8 mouse cellular contexts compared by ENCODE assay signal in the genomic region with DNA sequence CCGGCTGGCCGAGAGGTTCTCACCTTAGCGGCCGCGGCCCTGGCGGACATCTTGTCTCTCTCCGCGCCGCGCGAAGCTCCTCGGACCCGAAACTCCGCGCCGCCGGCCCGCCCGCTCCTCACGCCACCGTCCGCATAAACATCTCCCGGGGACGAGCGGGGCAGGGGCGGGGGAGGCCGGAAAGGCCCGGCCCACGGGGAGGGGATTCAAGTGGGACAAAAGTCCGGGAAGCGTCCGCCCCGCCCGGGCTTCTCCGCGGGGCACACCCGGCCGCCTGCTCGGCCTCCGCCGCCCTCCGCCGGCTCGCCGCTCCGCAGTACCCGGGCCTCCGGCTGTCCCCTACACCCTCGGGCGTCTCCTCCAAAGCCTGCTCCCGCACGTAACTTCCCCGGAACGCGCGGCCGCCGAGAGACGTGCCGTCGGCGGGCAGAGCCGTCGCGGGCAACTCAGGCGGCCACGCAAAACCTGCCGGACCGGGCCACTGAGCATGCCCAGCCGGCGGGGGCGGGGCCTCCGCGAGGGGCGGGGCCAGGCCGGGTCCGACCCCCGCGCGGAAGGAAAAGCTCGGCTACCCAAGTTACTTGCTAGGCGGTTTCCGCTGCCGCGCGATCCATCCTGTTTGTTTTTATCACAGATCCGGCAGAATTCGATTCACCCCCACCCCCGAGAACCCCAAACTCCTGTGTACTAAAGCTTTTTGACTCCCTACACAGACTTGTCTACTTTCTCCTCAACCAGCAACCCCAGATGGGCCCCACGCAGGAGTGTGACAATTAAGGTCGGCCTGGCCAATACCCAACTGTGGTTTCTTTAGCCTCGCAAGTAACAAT.
A peak's percentile ranks its signal among the peaks of the same experiment; 100 is the strongest.
DNase-seq lines count a peak whose midpoint lies in the region; ATAC-seq lines count a peak whose summit lies in the region.

No protein-coding gene starts in this region.

- peaks cover 14% of the 10 kb centered on the region for H3K4me1 ChIP-seq in brown adipose tissue, adult 24 weeks (ENCODE audit: control insufficient read depth, insufficient read depth, insufficient read length, low read length)
- peaks cover 48% of the 10 kb centered on the region for H3K4me1 ChIP-seq in heart, embryonic 13.5 days
- H3K4me1 ChIP-seq in liver, embryonic 11.5 days (replicated peaks; ENCODE audit: control insufficient read depth, insufficient read depth, low read length): peaks cover 10% of the 10 kb centered on the region; the same call in 1 of the 2 replicates
- peaks cover 9% of the 10 kb centered on the region; the same call in 1 of the 2 replicates for H3K4me1 ChIP-seq in stomach, embryonic 14.5 days (ENCODE audit: control insufficient read depth, insufficient read depth, low read length)

- H3K36me3 ChIP-seq in heart, embryonic 13.5 days: no peaks in the 10 kb centered on the region
- H3K36me3 ChIP-seq in liver, embryonic 11.5 days (ENCODE audit: control insufficient read depth, insufficient read depth, low read length): no peaks in the 10 kb centered on the region
- H3K36me3 ChIP-seq in stomach, embryonic 14.5 days (ENCODE audit: control insufficient read depth, insufficient read depth, low read length): no peaks in the 10 kb centered on the region

- ATAC-seq in heart, embryonic 13.5 days (ENCODE audit: extremely low read depth, insufficient number of reproducible peaks, low FRiP score, low TSS enrichment): peak; percentile 85
- ATAC-seq in liver, embryonic 11.5 days (replicated peaks; ENCODE audit: low FRiP score): peak; percentile 82
- peak; percentile 94 for ATAC-seq in stomach, embryonic 14.5 days (ENCODE audit: insufficient number of reproducible peaks, insufficient read depth, low FRiP score, low read depth)

- H3K9me3 ChIP-seq in heart, embryonic 13.5 days: no peaks in the 10 kb centered on the region
- H3K9me3 ChIP-seq in liver, embryonic 11.5 days (ENCODE audit: control insufficient read depth, low read length): no peaks in the 10 kb centered on the region
- H3K9me3 ChIP-seq in stomach, embryonic 14.5 days (ENCODE audit: control insufficient read depth, low read depth, low read length): no peaks in the 10 kb centered on the region

- H3K4me2 ChIP-seq in heart, embryonic 13.5 days: peak overlapping the region; percentile 80
- peak overlapping the region; percentile 74 for H3K4me2 ChIP-seq in liver, embryonic 11.5 days
- peak overlapping the region; percentile 70 for H3K4me2 ChIP-seq in stomach, embryonic 14.5 days (replicated peaks; ENCODE audit: low read depth, low read length)

- peak overlapping the region; percentile 95 for H3K27ac ChIP-seq in brown adipose tissue, adult 24 weeks (replicated peaks; ENCODE audit: low read depth, low read length)
- peak overlapping the region; percentile 98 for H3K27ac ChIP-seq in heart, embryonic 13.5 days (replicated peaks)
- peak overlapping the region; percentile 85 for H3K27ac ChIP-seq in liver, embryonic 11.5 days (ENCODE audit: low read depth, low read length)
- peak overlapping the region; percentile 94 for H3K27ac ChIP-seq in stomach, embryonic 14.5 days (ENCODE audit: low read length)

- 1% methylated on average over 79 of the region's 92 CpGs for WGBS in heart, embryonic 13.5 days
- WGBS in liver, embryonic 11.5 days: under 1% methylated on average over 89 of the region's 92 CpGs
- WGBS in stomach, embryonic 14.5 days: under 1% methylated on average over 83 of the region's 92 CpGs

- peak overlapping the region; percentile 85 for H3K4me3 ChIP-seq in brown adipose tissue, adult 24 weeks (ENCODE audit: insufficient read depth, low read depth, low read length)
- H3K4me3 ChIP-seq in heart, embryonic 13.5 days: peak overlapping the region; percentile 89
- peak overlapping the region; percentile 78 for H3K4me3 ChIP-seq in liver, embryonic 11.5 days (ENCODE audit: low read depth, low read length)
- H3K4me3 ChIP-seq in stomach, embryonic 14.5 days (ENCODE audit: low read depth, low read length): peak overlapping the region; percentile 82

- no peaks in the 10 kb centered on the region for H3K27me3 ChIP-seq in heart, embryonic 13.5 days (replicated peaks)
- peaks cover 37% of the 10 kb centered on the region for H3K27me3 ChIP-seq in liver, embryonic 11.5 days (replicated peaks; ENCODE audit: control insufficient read depth, insufficient read depth, low read length)
- no peaks in the 10 kb centered on the region for H3K27me3 ChIP-seq in stomach, embryonic 14.5 days (ENCODE audit: control insufficient read depth, insufficient read depth, low read length)

- peak; percentile 94 for DNase-seq in 3134 (ENCODE audit: extremely low read depth, insufficient read length, low spot score)
- DNase-seq in fibroblast of lung, adult 2 months (ENCODE audit: low read depth): peak; percentile 56
- peak; percentile 97 for DNase-seq in kidney, postnatal 10 days
- DNase-seq in liver, embryonic 11.5 days (ENCODE audit: low spot score): peak; percentile 83
- DNase-seq in natural killer cell, adult 2 months (ENCODE audit: low spot score in 2 of 2): peak; percentile 8 to 28

- peak overlapping the region; percentile 96 for H3K9ac ChIP-seq in heart, embryonic 13.5 days
- peak overlapping the region; percentile 72 for H3K9ac ChIP-seq in liver, embryonic 11.5 days (ENCODE audit: low read depth, low read length)
- H3K9ac ChIP-seq in stomach, embryonic 14.5 days (replicated peaks; ENCODE audit: low read depth, low read length): peak overlapping the region; percentile 70

Comparison
In these comparisons a context has a peak if more than half of its experiments do, and no peak if none do; other contexts are left out.
1. Peak in every context shown above with its lines: DNase-seq, ATAC-seq, H3K4me3 ChIP-seq and H3K27ac ChIP-seq.
2. DNase-seq: peak in every context shown above with its lines; median percentile 97 in kidney, postnatal 10 days; 94 in 3134; 83 in liver, embryonic 11.5 days; 56 in fibroblast of lung, adult 2 months; 18 in natural killer cell, adult 2 months.